Mouse (Mus musculus) heart, postnatal 0 days (tissue): ENCODE data around the gene Pak6. TPM values are rescaled to one million over a fixed set of nuclear protein-coding genes. Genes with fewer than 3 reads are reported as not detected.

Experiments
- ATAC-seq: fragments of 200-750 bp; cut with Nextera tagmentation; 2 replicates; pipeline ENCODE4 v1.8.0; 2017; ENCODE audit warnings: low read depth, moderate number of reproducible peaks, moderate library complexity; ENCODE audit not compliant: insufficient read depth
- DNase-seq: peaks from one replicate; pipeline ENCODE4 v3.0.0-alpha.2; 2016; ENCODE audit warnings: low spot score
- H3K27ac ChIP-seq: fragments of 300-500 bp; sonication (generic); 2 replicates; pipeline ENCODE4 v1.5.1; 2014; ENCODE audit warnings: low read depth, mild to moderate bottlenecking
- H3K27me3 ChIP-seq: fragments of 300-500 bp; sonication (generic); 2 replicates; pipeline ENCODE4 v1.6.1; 2014; ENCODE audit warnings: low read length, mixed read lengths; ENCODE audit not compliant: control insufficient read depth, insufficient read depth
- H3K36me3 ChIP-seq: fragments of 300-500 bp; sonication (generic); replicated peaks from 2 replicates; pipeline ENCODE4 v1.6.1; 2014; ENCODE audit warnings: low read length, mixed read lengths; ENCODE audit not compliant: control insufficient read depth, insufficient read depth
- H3K4me1 ChIP-seq: fragments of 300-500 bp; sonication (generic); 2 replicates; pipeline ENCODE4 v1.6.1; 2014; ENCODE audit warnings: antibody characterized with exemption; ENCODE audit not compliant: control insufficient read depth, insufficient read depth
- H3K4me2 ChIP-seq: fragments of 300-500 bp; sonication (generic); 2 replicates; pipeline ENCODE4 v1.6.1; 2014; ENCODE audit warnings: low read depth, mild to moderate bottlenecking, low read length, moderate library complexity
- H3K4me3 ChIP-seq: fragments of 300-500 bp; sonication (generic); 2 replicates; pipeline ENCODE4 v1.5.1; 2014; ENCODE audit warnings: low read depth, low read length
- H3K9ac ChIP-seq: fragments of 300-500 bp; sonication (generic); replicated peaks from 2 replicates; pipeline ENCODE4 v1.6.1; 2014; ENCODE audit warnings: low read depth, low read length, mixed read lengths
- H3K9me3 ChIP-seq: fragments of 300-500 bp; sonication (generic); replicated peaks from 2 replicates; pipeline ENCODE4 v1.6.1; 2016; ENCODE audit warnings: low read length; ENCODE audit not compliant: control insufficient read depth
- CTCF ChIP-seq: IDR thresholded peaks from 2 replicates; pipeline ENCODE4 v1.5.1; 2016; ENCODE audit warnings: antibody characterized with exemption, control low read depth, low read depth
- EP300 ChIP-seq: IDR thresholded peaks from 2 replicates; pipeline ENCODE4 v1.6.1; 2016; ENCODE audit warnings: antibody characterized with exemption, low read depth
- WGBS: fragments of 180-500 bp; shearing (Covaris S2); extraction: QIAGEN DNeasy Blood & Tissue Kit; methylation state at CpG from one replicate; pipeline ENCODE4 v1.1.7; 2014; 5-methylcytosine and 5-hydroxymethylcytosine counted together
- polyA plus RNA-seq: library from polyadenylated mRNA; unstranded; fragments of >200 nt; fragmentation: Nextera tagmentation; extraction: Ambion mirVana; gene quantifications from 2 replicates; pipeline ENCODE4 v1.2.1, GENCODE M21; 2015
- total RNA-seq: library from RNA; depleted of rRNA; stranded (reverse); fragments of >200 nt; gene quantifications from 2 replicates; pipeline ENCODE4 v1.2.3, GENCODE M21; 2014; ENCODE audit warnings: low replicate concordance

Gene Pak6
- total and polyA plus RNA-seq, 2 experiments from 2014 or later = 9.0 to 17.0 TPM

- H3K27me3 ChIP-seq = no peaks in the 10 kb centered on the region
- no peaks in the 10 kb centered on the region for H3K9me3 ChIP-seq
- no peak overlapping the region for H3K9ac ChIP-seq
- DNase-seq = no peak
- no peak overlapping the region for H3K4me3 ChIP-seq
- peaks cover 80% of the 10 kb centered on the region for H3K36me3 ChIP-seq
- WGBS = 60% methylated on average over 5 of the region's 5 CpGs
- no peak for ATAC-seq
- no peak overlapping the region for H3K27ac ChIP-seq
- no peaks in the 10 kb centered on the region for H3K4me1 ChIP-seq
- no peak for TF ChIP-seq EP300
- no peak for TF ChIP-seq CTCF
- no peak overlapping the region for H3K4me2 ChIP-seq
Measured at GRCm38 (mm10) chr2:118633441-118633840, 29.7 kb upstream of the Pak6 start.

GRCm38 (mm10) chr2:118637258-118637657, 25.8 kb upstream of the Pak6 start:
- Histone ChIP-seq H3K27me3 (no peaks in the 10 kb centered on the region), H3K4me1 (no peaks in the 10 kb centered on the region), H3K27ac (no peak overlapping the region), H3K4me3 (no peak overlapping the region), H3K4me2 (no peak overlapping the region), H3K36me3 (peaks cover 81% of the 10 kb centered on the region), H3K9me3 (no peaks in the 10 kb centered on the region), H3K9ac (no peak overlapping the region)
- DNase-seq (no peak), ATAC-seq (no peak)
- WGBS = 79% methylated on average over 5 of the region's 5 CpGs
- TF ChIP-seq EP300 = no peak
- no peak for TF ChIP-seq CTCF

- DNase-seq (peak; percentile 64), ATAC-seq (peak; percentile 57)
- 34% methylated on average over 8 of the region's 8 CpGs for WGBS
- Histone ChIP-seq H3K36me3 (peaks cover 80% of the 10 kb centered on the region), H3K27ac (no peak overlapping the region; the same call in 1 of the 2 replicates), H3K4me3 (no peak overlapping the region), H3K27me3 (no peaks in the 10 kb centered on the region), H3K9me3 (no peaks in the 10 kb centered on the region), H3K4me1 (no peaks in the 10 kb centered on the region), H3K4me2 (no peak overlapping the region), H3K9ac (no peak overlapping the region)
- peak; percentile 88 for TF ChIP-seq CTCF
- no peak for TF ChIP-seq EP300
Measured at GRCm38 (mm10) chr2:118637888-118638526, 25.1 kb upstream of the Pak6 start.

- no peaks in the 10 kb centered on the region for H3K9me3 ChIP-seq
- TF ChIP-seq EP300 = no peak
- H3K27me3 ChIP-seq = no peaks in the 10 kb centered on the region
- WGBS = 45% methylated on average over 8 of the region's 8 CpGs
- no peaks in the 10 kb centered on the region for H3K4me1 ChIP-seq
- no peak overlapping the region for H3K4me2 ChIP-seq
- ATAC-seq = peak; percentile 51
- H3K27ac ChIP-seq = no peak overlapping the region; the same call in 1 of the 2 replicates
- peak; percentile 59 for DNase-seq
- H3K4me3 ChIP-seq = no peak overlapping the region
- H3K9ac ChIP-seq = no peak overlapping the region
- H3K36me3 ChIP-seq = peaks cover 80% of the 10 kb centered on the region
Measured at GRCm38 (mm10) chr2:118638686-118639085, 24.4 kb upstream of the Pak6 start.

- 24% methylated on average over 2 of the region's 2 CpGs for WGBS
- Histone ChIP-seq H3K27me3 (no peaks in the 10 kb centered on the region), H3K36me3 (peaks cover 61% of the 10 kb centered on the region), H3K9me3 (no peaks in the 10 kb centered on the region), H3K4me2 (no peak overlapping the region), H3K9ac (no peak overlapping the region), H3K4me3 (no peak overlapping the region), H3K4me1 (no peaks in the 10 kb centered on the region), H3K27ac (no peak overlapping the region)
- DNase-seq = peak; percentile 57
- ATAC-seq = peak; percentile 78
- no peak for TF ChIP-seq EP300
- peak; percentile 50 for TF ChIP-seq CTCF
Measured at GRCm38 (mm10) chr2:118641147-118641546, 22.0 kb upstream of the Pak6 start.

GRCm38 (mm10) chr2:118642431-118642830, 20.7 kb upstream of the Pak6 start:
- Histone ChIP-seq H3K36me3 (peaks cover 48% of the 10 kb centered on the region), H3K9me3 (no peaks in the 10 kb centered on the region), H3K4me1 (no peaks in the 10 kb centered on the region), H3K27me3 (no peaks in the 10 kb centered on the region), H3K4me3 (no peak overlapping the region), H3K4me2 (no peak overlapping the region), H3K27ac (no peak overlapping the region), H3K9ac (no peak overlapping the region)
- 72% methylated on average over 3 of the region's 3 CpGs for WGBS
- ATAC-seq (no peak), DNase-seq (no peak)
- TF ChIP-seq EP300 (no peak), CTCF (no peak)
